Mouse (Mus musculus) MEL (cell line): ENCODE data around the gene Poldip3.

Experiments
- CTCF ChIP-seq, 3 experiments: IDR thresholded peaks in 2 of 3; conservative IDR thresholded peaks in 1 of 3; 2 replicates each; pipeline ENCODE4 v1.5.1; 2011 to 2012; ENCODE audit warnings: low read length in 3 of 3, low read depth in 2 of 3, mild to moderate bottlenecking in 2 of 3, improper control_type of control experiment in 1 of 3, inconsistent platforms in 1 of 3, mixed read lengths in 1 of 3, moderate library complexity in 1 of 3; ENCODE audit not compliant: control insufficient read depth in 1 of 3, insufficient read depth in 1 of 3, poor library complexity in 1 of 3, severe bottlenecking in 1 of 3
- E2F4 ChIP-seq: IDR thresholded peaks from 2 replicates; pipeline ENCODE4 v1.6.1; 2011; ENCODE audit warnings: low read depth, low read length, improper control_type of control experiment, borderline replicate concordance
- EP300 ChIP-seq, 2 experiments: IDR thresholded peaks; 2 replicates each; pipeline ENCODE4 v1.6.1; 2011; ENCODE audit warnings: improper control_type of control experiment in 2 of 2, low read length in 2 of 2, low read depth in 1 of 2, mild to moderate bottlenecking in 1 of 2
- HCFC1 ChIP-seq: IDR thresholded peaks from 2 replicates; pipeline ENCODE4 v1.6.1; 2012; ENCODE audit warnings: low read depth, mild to moderate bottlenecking, inconsistent platforms, low read length, improper control_type of control experiment, moderate library complexity
- POLR2A ChIP-seq, 2 experiments: IDR thresholded peaks; 2 replicates each; pipeline ENCODE4 v1.6.1; 2011 to 2012; ENCODE audit warnings: low read length in 2 of 2, mild to moderate bottlenecking in 2 of 2, control low read depth in 1 of 2, improper control_type of control experiment in 1 of 2, low read depth in 1 of 2, moderate library complexity in 1 of 2; ENCODE audit not compliant: control insufficient read depth in 1 of 2, insufficient read depth in 1 of 2, poor library complexity in 1 of 2
- TAL1 ChIP-seq: IDR thresholded peaks from 2 replicates; pipeline ENCODE4 v1.6.1; 2012; ENCODE audit warnings: mild to moderate bottlenecking, inconsistent platforms, low read length, moderate library complexity, mixed read lengths
- USF2 ChIP-seq, 2 experiments: IDR thresholded peaks; 2 replicates each; pipeline ENCODE4 v1.6.1; 2011 to 2012; ENCODE audit warnings: improper control_type of control experiment in 2 of 2, low read length in 2 of 2, borderline replicate concordance in 1 of 2, inconsistent platforms in 1 of 2, low read depth in 1 of 2, mild to moderate bottlenecking in 1 of 2; ENCODE audit not compliant: insufficient read depth in 1 of 2
- ZC3H11A ChIP-seq: IDR thresholded peaks from 2 replicates; pipeline ENCODE4 v1.6.1; 2012; ENCODE audit warnings: low read depth, mild to moderate bottlenecking, inconsistent platforms, low read length, improper control_type of control experiment
- ZMIZ1 ChIP-seq: IDR thresholded peaks from 2 replicates; pipeline ENCODE4 v1.6.1; 2012; ENCODE audit warnings: low read depth, mild to moderate bottlenecking, inconsistent platforms, low read length, improper control_type of control experiment, moderate library complexity

- TF ChIP-seq ZMIZ1 (no peak), TAL1 (no peak), CTCF (IDR thresholded peaks at IDR 0.05 in 2 of 3, conservative IDR thresholded peaks at IDR 0.05 in 1 of 3; ENCODE audit: control insufficient read depth in 1 of 3, insufficient read depth in 1 of 3, low read depth in 2 of 3, low read length in 3 of 3, poor library complexity in 1 of 3, severe bottlenecking in 1 of 3) (no peak), EP300 (IDR thresholded peaks at IDR 0.05; ENCODE audit: low read depth in 1 of 2, low read length in 2 of 2) (no peak), ZC3H11A (no peak), E2F4 (no peak), POLR2A (IDR thresholded peaks at IDR 0.05; ENCODE audit: control insufficient read depth in 1 of 2, insufficient read depth in 1 of 2, low read depth in 1 of 2, low read length in 2 of 2, poor library complexity in 1 of 2) (no peak), USF2 (IDR thresholded peaks at IDR 0.05; ENCODE audit: borderline replicate concordance in 1 of 2, insufficient read depth in 1 of 2, low read depth in 1 of 2, low read length in 2 of 2) (no peak), HCFC1 (no peak)
Measured at GRCm38 (mm10) chr15:83090874-83091273, 58.3 kb downstream of the Poldip3 start.
